Mouse (Mus musculus) lung, postnatal 10 days (tissue): ENCODE results near the gene Ccdc62.
A peak's percentile ranks its signal among the peaks of the same experiment; 100 is the strongest.

Experiments
- DNase-seq: peaks from one replicate; pipeline ENCODE4 v3.0.0; 2021

Gene Ccdc62

GRCm38 (mm10) chr5:123930508-123930989 lies at the start of gene Ccdc62:
Gene Ccdc62, plus strand, starts transcription at chr5:123930679.
- peak; percentile 96 for DNase-seq

- no peak for DNase-seq
These were observed 49.7 kb upstream of the Ccdc62 start for GRCm38 (mm10) chr5:123880778-123881177.

- DNase-seq = no peak
These were observed 46.6 kb upstream of the Ccdc62 start for GRCm38 (mm10) chr5:123883891-123884290.

DNA sequence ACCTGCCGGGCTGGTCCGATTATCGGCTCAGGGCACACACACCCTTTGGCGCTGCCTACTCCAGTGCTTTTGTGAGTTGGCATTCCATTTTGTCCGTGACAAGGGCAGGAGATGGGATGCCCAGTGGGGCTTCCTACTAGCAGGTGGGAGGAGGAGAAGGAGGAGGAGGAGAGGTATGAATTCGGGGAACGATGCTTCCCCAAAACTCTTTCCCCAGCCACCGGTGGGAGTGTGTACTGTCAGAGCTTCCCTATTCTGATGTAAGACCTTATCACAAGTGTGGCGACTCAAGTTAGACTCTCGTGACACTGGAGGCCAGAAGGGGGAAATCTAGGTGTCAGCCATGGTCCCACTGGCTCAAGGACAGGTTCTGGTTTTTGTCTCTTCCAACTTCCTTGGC lies 46.1 kb upstream of the Ccdc62 start:
- DNase-seq = no peak

- no peak for DNase-seq
These were observed 44.1 kb upstream of the Ccdc62 start for GRCm38 (mm10) chr5:123886365-123886764.

DNA sequence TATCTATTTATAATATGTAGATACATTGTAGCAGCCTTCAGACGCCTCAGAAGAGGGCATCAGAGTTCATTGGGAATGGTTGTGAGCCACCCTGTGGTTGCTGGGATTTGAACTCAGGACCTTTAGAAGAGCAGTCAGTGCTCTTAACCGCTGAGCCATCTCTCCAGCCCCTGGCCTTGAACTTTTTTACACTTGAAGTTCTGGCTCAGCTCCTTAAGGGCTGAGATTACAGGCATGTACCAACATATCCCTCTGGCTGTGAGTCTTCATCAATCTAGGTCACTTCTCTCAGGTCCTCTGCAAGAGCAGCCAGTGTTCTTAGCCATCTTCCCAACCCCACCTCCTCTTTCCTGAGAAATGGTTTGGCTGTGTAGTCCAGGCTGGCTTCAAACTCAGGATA lies 40.2 kb upstream of the Ccdc62 start:
- no peak for DNase-seq

- no peak for DNase-seq
These were observed 39.5 kb upstream of the Ccdc62 start for GRCm38 (mm10) chr5:123890987-123891386.

GRCm38 (mm10) chr5:123891669-123892068 lies 38.8 kb upstream of the Ccdc62 start:
- DNase-seq = peak; percentile 55

- no peak for DNase-seq
These were observed 37.0 kb upstream of the Ccdc62 start for GRCm38 (mm10) chr5:123893520-123893919.

DNA sequence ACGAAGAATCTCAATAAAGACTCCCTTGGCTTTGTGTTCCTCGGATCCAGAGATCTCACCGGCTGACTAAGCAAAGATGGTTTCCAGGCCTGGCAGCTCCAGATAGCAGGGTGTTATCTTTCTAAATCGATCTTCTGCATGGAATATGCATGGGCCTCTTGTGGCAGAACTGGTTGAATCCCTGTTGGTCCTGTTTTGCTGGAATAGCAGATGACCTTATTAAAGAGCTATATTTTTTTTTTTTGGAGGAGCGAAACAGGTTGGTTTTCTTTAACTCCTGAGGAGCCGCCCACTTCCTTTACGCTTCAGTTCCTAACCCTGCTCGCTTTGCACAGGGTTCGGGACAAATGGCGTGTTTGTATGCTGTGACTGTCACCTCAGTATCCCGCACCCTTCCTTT lies 34.1 kb upstream of the Ccdc62 start:
- DNase-seq = no peak

DNA sequence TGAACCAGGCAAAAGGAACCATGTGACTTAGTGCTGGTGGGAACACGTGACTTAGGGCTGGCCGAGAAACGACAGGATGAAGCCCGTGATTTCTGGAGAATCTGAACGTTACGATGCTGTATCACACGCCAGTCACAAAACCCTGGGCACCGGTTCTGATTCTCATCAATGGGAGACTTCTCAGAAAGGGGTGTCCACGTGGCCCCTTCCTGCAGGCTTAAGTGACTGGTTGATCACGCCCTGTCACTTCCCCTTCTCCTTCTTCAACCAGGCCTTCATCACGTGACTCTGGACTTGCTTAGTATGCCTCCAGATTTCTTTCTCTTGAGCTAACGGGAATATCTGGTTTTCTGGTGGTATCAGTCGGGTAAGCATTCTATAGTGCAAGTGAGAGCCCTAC lies 33.1 kb upstream of the Ccdc62 start:
- no peak for DNase-seq

- DNase-seq = peak; percentile 21
These were observed 26.3 kb upstream of the Ccdc62 start for GRCm38 (mm10) chr5:123904059-123904672.

DNA sequence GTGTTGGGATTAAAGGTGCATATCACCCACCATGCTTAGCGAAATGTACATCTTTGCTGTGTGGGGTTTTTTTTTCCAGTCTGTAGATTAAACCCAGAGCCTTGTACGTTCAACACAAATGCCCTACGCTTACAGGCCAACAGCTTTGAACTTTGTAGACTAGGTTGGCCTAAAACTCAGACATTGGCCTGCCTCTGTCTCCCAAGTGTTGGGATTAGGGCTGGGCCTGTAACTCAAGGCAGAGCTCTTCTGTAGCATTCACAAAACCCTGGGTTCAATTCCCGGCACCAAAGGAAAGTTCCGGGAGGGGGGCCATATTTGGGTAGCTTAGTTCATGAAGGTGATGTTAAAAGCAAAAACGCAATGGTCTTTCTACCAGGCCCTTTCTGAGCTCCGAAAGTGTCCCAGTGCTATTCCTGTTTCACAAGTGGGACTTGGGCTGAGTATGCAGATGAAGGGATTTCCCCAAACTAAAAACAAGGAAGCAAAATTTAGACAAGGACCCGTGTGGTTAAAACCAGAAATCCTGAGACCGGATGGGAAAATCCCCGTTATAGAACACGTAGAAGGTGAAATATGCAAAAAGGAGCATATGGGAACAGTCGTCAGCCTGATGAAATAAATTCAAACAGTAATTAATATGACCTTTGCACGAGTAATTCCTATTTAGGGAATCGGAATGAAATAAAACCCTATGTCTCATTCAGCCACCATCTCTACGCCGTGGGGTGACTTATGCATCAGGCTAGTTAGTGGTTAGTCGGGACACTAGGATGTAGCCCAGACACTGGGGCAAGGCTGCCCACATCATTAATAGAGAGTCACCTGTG lies 24.1 kb upstream of the Ccdc62 start:
- DNase-seq = no peak

DNA sequence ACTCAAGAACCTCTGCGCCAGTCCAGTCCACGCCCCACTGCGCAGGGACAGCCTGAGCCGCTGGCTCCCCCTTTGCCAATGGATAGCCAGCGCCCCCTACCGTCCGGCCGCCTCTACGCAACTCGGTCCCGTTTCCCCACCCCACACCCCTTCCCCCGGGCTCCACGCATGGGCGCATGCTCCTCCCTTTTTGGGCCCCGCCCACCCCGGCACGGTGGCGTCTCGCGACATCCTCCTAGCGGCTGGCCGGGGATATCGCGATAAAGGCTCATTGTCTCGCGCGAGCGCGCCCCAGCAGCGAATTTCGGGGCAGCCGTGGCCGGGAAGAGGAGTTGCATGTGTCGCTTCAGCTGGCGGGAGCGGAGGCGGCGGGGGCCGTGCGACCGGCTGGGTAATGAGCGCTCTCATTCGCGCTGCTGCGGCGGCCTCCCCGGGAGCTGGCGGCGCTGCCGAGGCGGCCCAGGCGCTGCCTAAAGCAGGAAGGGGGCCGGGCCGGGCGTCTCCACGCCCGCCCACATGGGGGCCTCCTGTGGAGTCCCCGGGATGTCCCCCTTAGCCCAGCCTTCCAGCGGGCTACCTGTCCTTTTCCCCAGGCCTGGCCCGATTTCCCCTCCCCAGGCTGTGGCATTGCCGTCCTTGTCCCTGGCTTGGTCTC lies 23.4 kb upstream of the Ccdc62 start, which contains the start of gene Denr:
TSS of gene Denr (plus strand) at position 200 of the 655 bp plus-strand sequence.
- peak; percentile 99 for DNase-seq

- no peak for DNase-seq
These were observed 22.9 kb upstream of the Ccdc62 start for GRCm38 (mm10) chr5:123907631-123907977.

DNA sequence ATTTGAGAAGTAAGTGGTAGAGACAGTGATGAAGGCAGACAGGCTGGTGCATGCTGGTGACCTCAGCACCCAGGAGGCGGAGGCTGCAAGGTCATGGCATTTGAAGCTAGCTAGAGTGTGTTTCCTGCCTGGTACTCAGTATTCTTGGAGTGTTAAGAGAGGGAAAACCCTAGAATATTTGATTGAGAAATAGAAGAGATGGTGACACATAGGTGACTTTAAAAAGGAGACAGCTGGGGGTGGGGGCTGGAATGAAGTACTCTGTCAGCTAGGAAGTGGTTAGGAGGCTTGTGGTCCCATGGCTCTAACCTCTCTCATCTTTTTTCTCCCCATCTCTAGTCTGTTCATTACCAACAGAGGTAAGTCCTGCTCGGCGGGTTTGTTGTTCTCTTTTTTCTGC lies 15.6 kb upstream of the Ccdc62 start:
- no peak for DNase-seq

DNA sequence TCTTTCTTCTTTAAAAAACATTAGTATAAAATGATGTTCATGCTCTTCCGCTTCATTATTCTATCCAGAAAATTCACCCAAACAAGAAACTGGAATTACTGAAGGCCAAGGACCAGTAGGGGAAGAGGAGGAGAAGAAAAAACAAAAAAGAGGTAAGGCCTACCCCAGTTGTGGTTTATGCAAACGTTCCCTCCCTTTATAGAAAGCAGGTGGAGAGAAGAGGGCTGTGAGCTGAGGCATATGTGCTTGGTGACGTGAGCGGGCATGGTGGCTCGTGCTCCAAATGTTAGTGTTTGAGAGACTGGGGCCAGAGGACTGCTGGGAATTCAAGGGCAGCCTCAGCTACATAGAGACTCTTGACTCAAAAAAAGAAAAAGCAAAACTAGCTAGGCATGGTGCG lies 8.4 kb upstream of the Ccdc62 start:
- no peak for DNase-seq

GRCm38 (mm10) chr5:123927118-123927517 lies 3.4 kb upstream of the Ccdc62 start, which contains the start of gene Gm43518:
Gene Gm43518, plus strand, starts transcription at chr5:123927418.
- no peak for DNase-seq

GRCm38 (mm10) chr5:123931131-123931530 lies 652 bp downstream of the Ccdc62 start:
- no peak for DNase-seq

- DNase-seq = no peak
These were observed 2.4 kb downstream of the Ccdc62 start for GRCm38 (mm10) chr5:123932927-123933326.

DNA sequence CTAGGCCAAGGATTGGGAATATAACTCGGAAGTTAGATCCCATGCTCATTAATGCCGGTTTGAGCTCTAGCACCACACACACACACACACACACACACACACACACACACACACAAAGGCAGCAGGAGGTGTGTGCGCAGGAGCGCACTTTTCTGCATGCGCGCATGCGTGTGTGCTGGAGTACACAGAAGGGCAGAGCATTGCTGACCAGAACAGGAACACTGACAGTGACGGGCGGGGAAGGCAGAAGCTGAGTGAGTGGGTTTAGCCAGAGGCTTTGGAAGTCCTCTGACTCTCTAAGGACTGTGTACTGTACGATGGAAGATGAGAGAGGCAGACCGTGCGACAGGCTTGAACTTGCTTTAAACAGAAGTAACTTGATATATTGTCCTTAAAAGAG lies 3.1 kb downstream of the Ccdc62 start:
- DNase-seq = no peak

DNA sequence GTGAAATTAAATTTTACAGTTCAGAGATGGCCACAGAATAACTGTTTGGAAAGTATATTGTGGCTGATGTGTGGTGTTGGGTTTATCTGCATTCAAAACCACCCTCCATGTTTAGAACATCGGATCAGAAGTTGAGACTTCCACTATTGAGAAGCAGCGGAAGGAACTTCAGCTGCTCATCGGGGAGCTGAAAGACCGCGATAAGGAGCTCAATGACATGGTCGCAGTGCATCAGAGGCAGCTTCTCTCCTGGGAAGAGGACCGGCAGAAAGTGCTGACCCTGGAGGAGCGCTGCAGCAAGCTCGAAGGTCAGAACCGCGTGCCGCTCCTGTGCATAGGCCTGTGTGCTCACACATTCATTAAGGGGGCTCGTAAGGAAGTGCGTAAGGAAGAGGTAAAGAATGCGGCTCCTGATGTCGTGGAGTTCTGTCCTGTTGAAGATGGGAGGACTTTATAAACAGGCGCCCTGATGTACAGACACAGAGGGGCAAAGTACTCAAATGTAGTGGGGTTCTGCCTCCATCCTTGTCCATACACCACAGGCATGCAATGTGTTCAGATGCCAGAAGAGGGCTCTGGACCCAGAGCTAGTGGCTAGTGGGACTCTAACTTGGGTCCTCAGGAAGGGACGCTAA lies 3.6 kb downstream of the Ccdc62 start:
- DNase-seq = peak; percentile 26

GRCm38 (mm10) chr5:123935931-123936330 lies 5.5 kb downstream of the Ccdc62 start:
- no peak for DNase-seq
